Mouse (Mus musculus): Measurements from ENCODE around the gene Myl10.

The Myl10 gene

DNA sequence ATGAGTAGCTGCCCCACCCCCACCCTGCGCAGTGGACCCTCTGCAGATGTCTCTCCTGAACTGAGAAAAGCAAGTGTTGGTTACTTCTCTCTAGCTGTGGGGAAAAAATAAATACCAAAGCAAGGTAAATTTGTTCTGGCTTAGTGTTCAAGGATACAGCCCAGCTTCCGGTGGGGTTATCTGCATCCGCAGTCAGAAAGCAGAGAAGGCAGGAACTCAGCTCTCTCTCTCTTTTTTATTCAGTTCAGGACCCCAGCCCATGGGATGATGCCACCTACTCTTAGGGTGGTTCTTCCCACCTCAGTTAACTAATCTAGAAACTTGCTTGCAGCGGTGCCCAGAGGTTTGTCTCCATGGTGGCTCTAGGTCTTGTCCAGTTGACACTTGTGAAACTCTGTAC, at the start of gene Myl10:
Gene Myl10, plus strand, starts transcription at position 363 of the 400 bp plus-strand sequence.
- TF ChIP-seq GATA4 (IDR thresholded peaks at IDR 0.05; ENCODE audit: insufficient replicate concordance, low read length) = no peak

DNA sequence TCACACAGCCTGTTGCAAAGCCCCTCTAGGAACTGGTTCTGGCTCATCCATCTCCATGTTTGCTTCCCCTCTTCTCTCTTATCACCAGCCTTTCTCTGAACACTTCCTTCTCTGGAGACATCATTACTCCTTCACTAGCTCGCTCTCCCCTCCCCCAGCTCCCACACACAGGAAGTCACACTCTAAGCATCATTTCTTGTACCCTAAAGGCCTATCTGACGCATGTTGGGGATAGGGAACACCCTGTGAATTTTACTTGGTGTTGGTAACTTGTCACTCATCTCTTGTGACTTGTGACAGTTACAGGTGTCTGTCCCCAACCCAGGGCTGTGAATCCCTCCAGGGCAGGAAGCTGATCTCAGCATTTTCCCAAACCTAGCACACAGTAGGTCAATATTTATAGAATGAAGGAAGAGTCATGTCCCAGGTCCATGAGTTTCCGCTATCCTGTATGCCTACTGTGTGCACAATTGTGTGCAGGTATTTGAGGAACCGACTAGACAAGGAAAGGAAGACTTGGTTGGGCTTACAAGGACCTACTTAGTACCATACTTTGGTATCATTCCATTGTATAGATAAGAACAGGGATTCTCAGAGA, 46.1 kb upstream of the Myl10 start:
- no peak for TF ChIP-seq GATA4 (IDR thresholded peaks at IDR 0.05; ENCODE audit: insufficient replicate concordance, low read length)

DNA sequence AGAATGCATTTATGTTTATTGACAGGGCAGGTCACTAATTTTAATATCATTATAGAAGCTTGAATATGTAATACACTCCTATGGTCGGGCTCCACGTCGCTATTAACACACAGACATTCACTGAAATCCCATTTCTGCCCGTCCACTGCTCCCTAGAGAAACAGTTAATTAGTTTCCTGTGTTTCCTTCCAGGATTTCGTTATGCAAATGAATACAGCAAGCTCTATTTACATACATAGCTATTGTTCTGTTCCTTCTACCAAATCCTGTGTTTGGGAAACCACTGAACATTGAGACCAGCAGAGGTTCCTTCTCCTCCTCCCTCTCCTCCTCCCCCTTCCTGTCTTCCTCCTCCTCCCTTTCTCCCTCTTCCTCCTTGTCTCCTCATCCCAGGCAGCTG, 43.9 kb upstream of the Myl10 start:
- no peak for TF ChIP-seq GATA4 (IDR thresholded peaks at IDR 0.05; ENCODE audit: insufficient replicate concordance, low read length)

DNA sequence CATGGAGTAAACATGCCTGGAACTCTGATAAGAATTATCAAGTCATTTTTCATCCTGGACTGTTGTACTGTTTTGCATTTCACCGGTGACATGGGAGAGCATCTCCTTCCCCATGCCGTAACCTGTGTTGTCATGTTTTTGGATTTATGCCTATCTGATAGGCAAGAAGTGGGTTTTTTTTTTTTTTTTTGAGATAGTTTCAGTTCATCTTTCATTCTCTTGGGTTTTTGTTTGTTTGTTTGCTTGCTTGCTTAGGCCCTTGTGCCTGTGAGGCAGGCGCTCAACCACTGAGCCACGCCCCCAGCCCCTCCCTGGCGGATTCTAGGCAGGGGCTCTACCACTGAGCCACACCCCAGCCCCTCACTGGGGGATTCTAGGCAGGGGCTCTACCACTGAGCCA, 43.3 kb upstream of the Myl10 start:
- no peak for TF ChIP-seq GATA4 (IDR thresholded peaks at IDR 0.05; ENCODE audit: insufficient replicate concordance, low read length)

DNA sequence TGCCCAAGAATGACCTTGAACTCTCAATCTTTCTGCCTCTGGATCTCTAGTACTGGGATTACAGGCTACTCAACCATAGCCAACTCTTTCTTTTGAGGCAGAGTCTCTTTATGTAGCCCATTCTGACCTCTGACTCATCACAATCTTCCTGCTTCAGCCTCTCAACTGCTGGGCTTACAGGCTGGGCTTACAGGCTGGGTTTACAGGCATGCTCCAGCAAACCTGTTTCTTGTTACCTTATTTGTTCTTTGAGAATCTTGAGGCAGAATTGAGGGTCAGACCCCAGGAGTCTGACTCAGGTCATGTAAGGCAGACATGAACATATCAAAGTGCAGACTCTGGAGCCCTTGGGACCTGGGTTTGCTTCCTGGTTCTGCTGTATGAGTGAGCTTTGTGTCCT, 38.5 kb upstream of the Myl10 start:
- no peak for TF ChIP-seq GATA4 (IDR thresholded peaks at IDR 0.05; ENCODE audit: insufficient replicate concordance, low read length)

DNA sequence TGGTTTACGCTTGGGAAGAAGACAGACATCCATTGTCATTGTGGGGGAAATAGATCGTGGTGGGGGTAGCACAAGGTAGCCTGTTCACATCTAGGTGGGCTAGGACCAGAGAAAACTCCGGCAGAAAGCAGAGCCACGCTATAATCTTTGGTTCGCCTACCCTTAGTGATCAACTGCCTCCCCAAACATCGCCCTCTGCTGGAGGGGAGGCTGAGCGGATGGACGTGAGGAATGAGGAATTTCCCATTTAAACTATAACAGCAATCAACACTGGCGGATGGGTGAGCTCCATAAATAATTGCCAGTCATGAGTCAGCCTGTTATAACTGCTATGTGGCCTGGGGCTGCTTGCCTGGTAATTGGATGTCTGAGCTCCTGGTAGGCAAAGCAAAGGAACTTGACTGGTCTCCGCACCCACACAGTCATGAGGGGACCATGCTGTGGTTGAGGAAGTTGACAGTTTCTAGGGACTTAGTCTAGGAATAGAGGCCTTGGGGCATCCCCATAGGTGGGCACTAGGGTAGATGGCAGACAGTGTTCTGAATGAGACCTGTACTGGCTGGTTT, 36.0 kb upstream of the Myl10 start:
- no peak for TF ChIP-seq GATA4 (IDR thresholded peaks at IDR 0.05; ENCODE audit: insufficient replicate concordance, low read length)

DNA sequence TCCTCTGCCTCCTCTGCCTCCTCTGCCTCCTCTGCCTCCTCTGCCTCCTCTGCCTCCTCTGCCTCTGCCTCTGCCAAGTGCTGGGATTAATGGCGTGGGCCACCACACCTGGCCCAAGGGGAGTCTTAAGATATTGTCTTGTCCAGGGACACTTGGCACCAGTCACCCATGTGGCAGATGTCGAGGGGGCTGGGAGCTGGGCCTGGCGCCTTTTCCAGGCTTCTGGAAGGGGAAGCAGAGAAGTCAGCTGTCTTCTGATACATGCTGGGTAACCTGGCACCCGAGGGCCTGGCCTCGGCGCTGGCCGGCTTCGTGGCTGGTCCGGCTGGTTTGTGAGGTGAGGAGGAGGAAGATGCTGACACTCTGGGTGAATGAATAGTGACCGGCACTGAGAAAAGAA, 30.7 kb upstream of the Myl10 start:
- TF ChIP-seq GATA4 (IDR thresholded peaks at IDR 0.05; ENCODE audit: insufficient replicate concordance, low read length) = no peak

DNA sequence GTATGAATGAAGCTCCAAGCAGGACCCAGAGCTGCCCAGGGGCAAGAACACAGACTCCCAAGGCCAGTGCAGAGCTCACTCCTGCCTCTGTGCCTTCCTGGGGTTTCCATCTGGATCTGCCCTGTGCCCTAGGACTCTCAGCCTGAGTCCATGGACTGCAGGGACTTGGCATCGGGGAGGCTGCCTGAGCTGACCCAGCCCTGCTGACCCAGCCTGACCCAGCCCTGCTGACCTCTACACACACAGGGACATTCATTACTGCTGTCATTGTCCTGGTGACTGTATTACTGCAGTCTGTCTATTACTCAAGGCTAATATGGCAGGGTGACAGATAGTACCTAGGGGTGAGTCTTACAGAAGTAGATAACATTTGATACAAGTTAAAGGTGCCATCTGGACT, 30.1 kb upstream of the Myl10 start:
- no peak for TF ChIP-seq GATA4 (IDR thresholded peaks at IDR 0.05; ENCODE audit: insufficient replicate concordance, low read length)

DNA sequence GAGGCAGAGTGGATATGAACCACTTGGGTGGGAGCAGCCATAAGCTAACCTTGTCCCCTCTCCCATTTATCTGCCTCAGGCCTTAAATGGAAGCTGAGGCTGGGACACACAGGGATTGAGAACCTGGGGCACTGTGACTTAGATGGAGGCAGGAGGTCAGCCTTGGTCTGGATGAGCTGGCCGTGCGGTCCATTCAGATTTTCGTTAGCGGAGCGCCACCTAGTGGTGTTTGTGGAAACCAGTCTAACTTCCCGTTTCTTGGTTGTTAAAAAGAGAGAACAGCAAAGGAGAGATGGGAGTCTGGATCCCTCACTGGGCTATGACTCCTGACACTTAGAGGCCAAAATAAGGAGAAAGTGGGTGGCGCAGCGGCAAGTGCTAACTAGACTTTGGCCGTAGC, 28.4 kb upstream of the Myl10 start:
- TF ChIP-seq GATA4 (IDR thresholded peaks at IDR 0.05; ENCODE audit: insufficient replicate concordance, low read length) = no peak

DNA sequence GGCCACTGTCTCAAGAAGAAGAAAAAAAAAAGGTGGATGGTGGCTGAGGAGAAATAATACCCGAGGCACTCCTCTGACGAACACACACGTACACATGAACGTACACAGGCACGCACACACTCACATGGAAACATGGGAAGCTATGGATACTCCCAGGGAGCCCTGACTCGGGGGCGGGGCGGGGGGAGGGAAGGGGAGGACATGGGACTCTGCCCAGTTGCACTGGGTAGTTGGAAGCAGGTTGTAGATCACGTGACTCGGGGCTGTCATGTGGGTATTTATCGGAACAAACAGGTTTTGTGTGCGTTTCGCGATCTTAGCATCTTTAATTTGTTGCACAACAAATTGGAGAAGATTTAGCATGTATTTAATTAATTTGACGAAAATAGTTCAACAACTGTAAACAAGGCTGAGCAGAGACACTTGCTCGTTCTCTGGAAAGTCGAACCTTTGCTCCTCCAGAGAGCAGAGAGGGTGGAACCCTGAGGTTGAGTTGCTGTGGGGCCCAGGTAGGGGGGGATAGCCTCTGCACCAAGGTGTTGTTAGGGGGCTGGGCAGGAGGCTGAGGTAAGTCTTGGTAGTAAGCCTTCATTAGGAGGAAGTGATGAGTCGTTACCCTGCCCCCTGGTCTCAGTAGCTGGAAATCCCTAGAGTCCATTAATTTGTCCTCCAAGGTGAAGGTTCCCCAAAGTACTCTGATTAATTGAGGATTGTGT, 16.5 kb upstream of the Myl10 start:
- TF ChIP-seq GATA4 (IDR thresholded peaks at IDR 0.05; ENCODE audit: insufficient replicate concordance, low read length) = no peak

DNA sequence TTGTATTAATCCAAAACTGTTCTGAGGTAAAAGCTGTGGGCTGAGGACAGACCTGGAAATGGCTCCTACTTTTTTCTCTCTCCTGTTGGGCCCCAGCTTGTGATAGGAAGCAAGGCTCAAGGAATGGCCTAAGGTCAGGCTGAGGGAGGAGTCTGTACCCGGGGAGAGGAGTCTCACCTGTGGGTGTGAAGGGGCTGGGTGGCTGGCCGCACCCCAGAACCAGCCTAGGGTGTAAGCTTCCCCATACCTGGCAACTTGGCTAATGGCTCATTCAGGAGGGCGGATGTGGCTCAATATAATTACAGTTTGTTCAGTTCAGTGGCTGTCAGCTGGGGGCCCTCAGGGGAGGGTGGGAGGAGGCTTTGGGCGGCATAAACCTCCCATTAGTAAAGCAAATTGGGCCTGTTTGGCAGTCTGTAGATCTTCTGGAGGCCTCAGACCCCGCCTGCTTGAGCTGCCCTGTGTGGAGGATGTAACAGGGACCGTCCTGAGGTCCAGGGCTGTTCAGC, 14.1 kb upstream of the Myl10 start:
- no peak for TF ChIP-seq GATA4 (IDR thresholded peaks at IDR 0.05; ENCODE audit: insufficient replicate concordance, low read length)

DNA sequence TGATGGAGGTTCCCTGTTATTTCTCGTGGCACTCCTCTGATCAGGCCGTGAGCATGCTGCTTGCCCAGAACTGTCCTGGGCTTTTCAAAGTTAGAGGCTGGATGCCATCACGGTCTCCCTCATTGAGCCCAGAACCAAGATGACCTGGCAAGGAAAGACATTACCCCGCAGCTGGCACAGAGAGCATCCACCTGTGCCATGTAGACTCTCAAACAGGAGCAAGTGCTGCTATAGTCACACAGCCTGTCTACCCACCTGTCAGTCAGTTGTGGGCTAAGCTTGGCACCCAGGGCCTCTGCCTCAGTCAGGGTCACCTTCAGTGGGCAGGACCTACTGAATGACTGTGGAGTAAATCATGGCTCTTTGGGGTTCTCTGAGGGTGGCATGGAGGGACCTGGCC, 6.6 kb upstream of the Myl10 start:
- no peak for TF ChIP-seq GATA4 (IDR thresholded peaks at IDR 0.05; ENCODE audit: insufficient replicate concordance, low read length)

DNA sequence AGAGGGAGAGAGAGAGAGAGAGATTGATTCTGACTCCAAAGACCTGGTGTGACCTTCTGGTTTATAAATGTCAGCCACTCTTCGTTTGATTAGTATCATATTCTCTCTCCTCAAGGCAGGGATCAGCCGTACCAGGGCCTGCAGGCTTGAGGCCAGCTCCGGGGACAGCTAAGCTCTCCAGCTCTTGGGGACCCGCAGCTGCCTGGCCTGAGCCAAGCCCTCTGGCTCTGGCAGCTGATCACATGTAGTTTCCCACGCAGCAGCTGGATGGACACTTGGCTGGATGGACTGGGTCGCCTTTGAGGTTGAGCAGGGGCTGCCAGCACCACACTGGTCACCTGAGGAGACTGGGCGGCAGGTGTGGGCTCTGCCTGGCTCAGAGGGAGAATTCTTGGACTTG, 5.4 kb upstream of the Myl10 start:
- TF ChIP-seq GATA4 (IDR thresholded peaks at IDR 0.05; ENCODE audit: insufficient replicate concordance, low read length) = no peak

DNA sequence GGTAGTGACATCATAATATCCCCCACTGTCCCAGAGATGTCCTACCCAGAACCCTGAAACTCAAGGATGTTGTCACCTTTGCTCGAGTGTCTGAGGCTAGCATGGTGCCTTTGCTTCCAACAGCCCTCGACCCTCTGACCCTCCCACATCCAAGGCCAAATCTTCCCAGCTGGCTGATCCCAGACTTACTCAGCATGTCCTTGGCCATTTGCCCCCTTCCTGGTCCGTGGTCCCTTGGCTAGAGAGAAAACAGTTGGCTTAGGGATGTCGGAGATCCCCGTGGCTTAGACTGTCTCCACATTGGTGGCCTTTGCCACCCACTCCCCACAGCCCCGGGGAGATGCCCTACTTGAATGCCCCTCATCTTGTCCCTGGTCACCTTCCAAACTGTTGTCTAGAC, 4.1 kb upstream of the Myl10 start:
- no peak for TF ChIP-seq GATA4 (IDR thresholded peaks at IDR 0.05; ENCODE audit: insufficient replicate concordance, low read length)

DNA sequence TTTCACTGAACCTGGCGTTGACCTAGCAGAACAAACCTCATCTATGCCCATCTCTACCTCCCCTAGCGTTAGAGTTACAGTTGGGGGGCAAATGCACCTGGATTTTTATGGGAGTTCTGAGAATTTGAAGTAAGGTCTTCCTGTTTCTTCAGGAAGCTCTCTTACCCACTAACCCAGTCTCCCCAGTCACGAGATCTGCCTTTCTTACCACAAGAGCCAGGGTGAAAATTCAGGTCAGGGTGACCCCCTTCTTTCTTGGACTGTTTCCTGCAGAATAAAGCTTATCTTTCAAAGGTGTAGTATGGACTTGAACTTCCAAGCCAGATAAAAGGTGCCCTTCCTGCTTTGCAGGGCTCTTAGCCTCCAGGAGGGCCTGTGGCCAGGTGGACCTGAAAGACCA, 1.8 kb upstream of the Myl10 start:
- no peak for TF ChIP-seq GATA4 (IDR thresholded peaks at IDR 0.05; ENCODE audit: insufficient replicate concordance, low read length)

DNA sequence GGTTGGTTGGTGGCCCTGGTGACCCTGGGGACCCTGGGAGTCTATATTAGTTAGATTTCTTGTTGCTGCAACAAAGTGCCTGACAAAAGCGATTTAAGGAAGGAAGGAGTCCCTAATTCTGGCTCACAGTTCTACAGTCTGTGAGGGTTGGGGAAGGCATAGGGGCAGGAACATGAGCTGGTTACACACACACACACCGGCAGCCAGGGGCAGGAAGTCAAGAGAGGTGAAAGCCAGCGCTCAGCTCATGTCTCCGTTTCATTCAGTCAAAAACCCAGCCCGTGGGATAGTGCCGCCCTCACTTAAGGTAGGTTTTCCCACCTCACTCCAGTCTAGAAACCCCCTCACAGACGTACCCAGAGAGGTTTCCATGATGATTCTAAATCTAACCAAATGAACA, 472 bp downstream of the Myl10 start:
- no peak for TF ChIP-seq GATA4 (IDR thresholded peaks at IDR 0.05; ENCODE audit: insufficient replicate concordance, low read length)

Measured in liver, adult (tissue).